Mouse (Mus musculus): ENCODE measurements around the gene C2cd4a. TPM values are rescaled to one million over a fixed set of nuclear protein-coding genes. Genes with fewer than 3 reads are reported as not detected.
A peak's percentile ranks its signal among the peaks of the same experiment; 100 is the strongest.

Gene C2cd4a
- polyA plus RNA-seq, 1 experiment from 2014 or later: 0.27 TPM

GRCm38 (mm10) chr9:67830411-67831358 is 1.4 kb downstream of the C2cd4a start:
- H3K4me1 ChIP-seq: peaks cover 12% of the 10 kb centered on the region
- no peak overlapping the region for H3K27ac ChIP-seq
- no peaks in the 10 kb centered on the region for H3K9me3 ChIP-seq
- 2% methylated on average over 83 of the region's 84 CpGs for WGBS
- H3K27me3 ChIP-seq (replicated peaks): peaks cover 49% of the 10 kb centered on the region
- H3K36me3 ChIP-seq: no peaks in the 10 kb centered on the region
- ATAC-seq (ENCODE audit: low FRiP score, low read depth): peak; percentile 73
- peak overlapping the region; percentile 47 for H3K4me3 ChIP-seq
- peak overlapping the region; percentile 71 for H3K4me2 ChIP-seq (replicated peaks)
- H3K9ac ChIP-seq: peak overlapping the region; percentile 54

DNA sequence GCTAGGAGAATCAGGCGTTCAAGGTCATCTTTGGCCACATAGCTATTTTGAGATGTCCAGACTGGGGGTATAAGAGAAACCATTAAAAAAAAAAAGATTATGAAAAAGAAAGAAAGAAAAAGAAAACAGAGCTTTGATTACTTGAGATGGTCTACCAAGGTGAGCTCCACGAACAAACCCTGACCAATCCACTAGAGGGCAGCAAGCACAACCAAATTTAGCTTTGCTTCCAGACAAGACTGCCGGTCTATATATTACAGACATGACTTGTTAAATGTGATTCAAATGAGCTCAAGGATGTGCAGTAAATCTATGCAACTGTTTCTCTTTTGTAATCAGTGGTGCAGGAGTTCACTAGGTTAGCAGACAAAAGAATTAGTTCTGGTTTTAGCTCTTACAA is 3.9 kb downstream of the C2cd4a start:
- WGBS: 7% methylated on average over 3 of the region's 3 CpGs
- Histone ChIP-seq H3K36me3 (no peaks in the 10 kb centered on the region), H3K9ac (no peak overlapping the region), H3K4me1 (peaks cover 12% of the 10 kb centered on the region), H3K27ac (no peak overlapping the region), H3K4me2 (replicated peaks) (no peak overlapping the region), H3K9me3 (no peaks in the 10 kb centered on the region), H3K27me3 (replicated peaks) (peaks cover 44% of the 10 kb centered on the region), H3K4me3 (no peak overlapping the region)
- no peak for ATAC-seq (ENCODE audit: low FRiP score, low read depth)

- Histone ChIP-seq H3K9ac (no peak overlapping the region), H3K9me3 (no peaks in the 10 kb centered on the region), H3K4me2 (replicated peaks) (no peak overlapping the region), H3K4me3 (no peak overlapping the region), H3K4me1 (0 out of 2 replicates have a peak, but pooled peaks cover under 1% of the 10 kb centered on the region), H3K27me3 (replicated peaks) (peaks cover 18% of the 10 kb centered on the region), H3K36me3 (no peaks in the 10 kb centered on the region), H3K27ac (no peak overlapping the region)
- 88% methylated on average over 7 of the region's 7 CpGs for whole genome bisulfite sequencing
- no peak for ATAC-seq (ENCODE audit: low FRiP score, low read depth)
Observed at GRCm38 (mm10) chr9:67825527-67825926, 6.6 kb downstream of the C2cd4a start.

GRCm38 (mm10) chr9:67823131-67823530 is 9.0 kb downstream of the C2cd4a start:
- Histone ChIP-seq H3K9ac (no peak overlapping the region), H3K4me2 (replicated peaks) (no peak overlapping the region), H3K36me3 (no peaks in the 10 kb centered on the region), H3K27me3 (replicated peaks) (no peaks in the 10 kb centered on the region), H3K4me1 (no peaks in the 10 kb centered on the region), H3K9me3 (no peaks in the 10 kb centered on the region), H3K27ac (no peak overlapping the region), H3K4me3 (no peak overlapping the region)
- no peak for ATAC-seq (ENCODE audit: low FRiP score, low read depth)
- 76% methylated on average over 5 of the region's 5 CpGs for WGBS

DNA sequence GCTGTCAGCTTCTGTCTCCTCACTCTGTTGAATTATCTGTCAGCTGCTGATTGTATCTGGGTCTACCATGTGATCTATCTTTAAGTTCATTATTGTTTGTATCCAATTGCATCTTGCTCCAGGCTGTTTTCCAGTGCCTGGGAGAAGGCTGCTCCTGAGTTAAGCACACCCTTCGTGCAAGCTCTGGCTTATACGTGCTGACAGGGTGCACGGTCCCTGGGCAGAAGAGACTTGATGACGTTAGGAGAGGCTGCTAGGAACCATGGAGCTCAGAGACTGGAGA is 13.5 kb downstream of the C2cd4a start:
- H3K4me3 ChIP-seq: no peak overlapping the region
- no peak overlapping the region for H3K9ac ChIP-seq
- no peak for ATAC-seq (ENCODE audit: low FRiP score, low read depth)
- H3K9me3 ChIP-seq: no peaks in the 10 kb centered on the region
- H3K36me3 ChIP-seq: no peaks in the 10 kb centered on the region
- 90% methylated on average over 4 of the region's 4 CpGs for WGBS
- no peak overlapping the region for H3K4me2 ChIP-seq (replicated peaks)
- H3K27me3 ChIP-seq (replicated peaks): no peaks in the 10 kb centered on the region
- no peaks in the 10 kb centered on the region for H3K4me1 ChIP-seq
- no peak overlapping the region for H3K27ac ChIP-seq

GRCm38 (mm10) chr9:67817898-67818667 is 14.0 kb downstream of the C2cd4a start:
- no peaks in the 10 kb centered on the region for H3K4me1 ChIP-seq
- no peak overlapping the region for H3K4me2 ChIP-seq (replicated peaks)
- 63% methylated on average over 10 of the region's 10 CpGs for WGBS
- ATAC-seq (ENCODE audit: low FRiP score, low read depth): no peak
- no peaks in the 10 kb centered on the region for H3K27me3 ChIP-seq (replicated peaks)
- H3K9me3 ChIP-seq: no peaks in the 10 kb centered on the region
- no peak overlapping the region for H3K4me3 ChIP-seq
- no peak overlapping the region for H3K9ac ChIP-seq
- no peak overlapping the region for H3K27ac ChIP-seq
- H3K36me3 ChIP-seq: no peaks in the 10 kb centered on the region

- Histone ChIP-seq H3K4me3 (no peak overlapping the region), H3K27me3 (replicated peaks) (no peaks in the 10 kb centered on the region), H3K27ac (no peak overlapping the region), H3K36me3 (no peaks in the 10 kb centered on the region), H3K9ac (no peak overlapping the region), H3K4me1 (no peaks in the 10 kb centered on the region), H3K4me2 (replicated peaks) (no peak overlapping the region), H3K9me3 (no peaks in the 10 kb centered on the region)
- ATAC-seq (ENCODE audit: low FRiP score, low read depth): no peak
- 80% methylated on average over 2 of the region's 2 CpGs for WGBS
Observed at GRCm38 (mm10) chr9:67816172-67816928, 15.8 kb downstream of the C2cd4a start.

DNA sequence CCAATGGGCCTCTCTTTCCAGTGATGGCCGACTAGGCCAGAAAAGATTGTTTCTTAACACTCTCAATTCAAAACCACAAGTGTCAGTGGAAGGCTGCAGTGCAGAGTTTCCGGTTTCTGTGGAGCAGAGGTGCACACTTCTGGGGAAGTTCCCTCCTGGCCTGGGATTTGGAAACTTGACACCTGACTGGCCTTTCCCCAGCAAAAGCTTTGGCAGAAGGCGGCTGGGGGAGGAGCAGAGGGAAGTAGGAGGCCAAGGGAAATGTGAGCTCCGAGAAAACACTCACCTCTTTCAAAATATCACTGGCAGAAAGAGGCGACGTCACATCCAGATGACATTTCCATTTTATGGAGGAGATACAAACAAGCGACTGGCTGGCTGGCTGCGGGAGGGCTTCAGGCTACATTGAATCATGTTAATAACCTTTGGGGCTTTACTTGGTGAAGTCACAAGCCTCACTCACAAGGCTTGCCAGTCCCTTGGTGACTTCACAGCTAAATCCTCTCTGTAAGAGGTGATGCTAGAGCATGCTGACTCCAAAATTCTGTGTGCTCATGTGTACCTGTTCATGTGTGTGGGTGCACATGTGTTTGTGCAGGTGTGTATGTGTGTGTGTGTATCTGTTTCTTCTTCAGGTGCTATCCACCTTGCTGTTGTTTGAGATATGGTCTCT is 18.3 kb downstream of the C2cd4a start:
- H3K36me3 ChIP-seq: no peaks in the 10 kb centered on the region
- no peaks in the 10 kb centered on the region for H3K27me3 ChIP-seq (replicated peaks)
- no peaks in the 10 kb centered on the region for H3K4me1 ChIP-seq
- no peaks in the 10 kb centered on the region for H3K9me3 ChIP-seq
- no peak overlapping the region for H3K27ac ChIP-seq
- no peak overlapping the region for H3K9ac ChIP-seq
- no peak overlapping the region; the same call in 1 of the 2 replicates for H3K4me2 ChIP-seq (replicated peaks)
- no peak for ATAC-seq (ENCODE audit: low FRiP score, low read depth)
- 16% methylated on average over 8 of the region's 8 CpGs for WGBS
- H3K4me3 ChIP-seq: no peak overlapping the region

DNA sequence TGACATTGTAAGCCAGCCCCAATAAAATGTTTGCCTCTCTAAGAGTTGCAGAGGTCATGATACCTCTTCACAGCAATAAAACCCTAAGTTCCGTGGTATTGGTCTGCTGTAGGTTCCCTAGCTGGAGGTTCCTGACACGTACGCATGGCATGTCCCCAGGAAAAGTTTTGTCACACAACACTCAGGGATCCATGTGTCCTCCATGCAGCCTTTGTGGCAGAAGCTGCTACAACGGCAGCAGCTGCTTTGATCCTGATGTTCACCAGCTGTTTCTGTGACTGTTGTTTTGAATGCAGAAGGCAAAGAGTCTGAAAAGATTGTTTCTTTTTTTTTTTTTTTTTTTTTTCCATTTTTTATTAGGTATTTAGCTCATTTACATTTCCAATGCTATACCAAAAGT is 19.0 kb downstream of the C2cd4a start:
- ATAC-seq (ENCODE audit: low FRiP score, low read depth): no peak
- Histone ChIP-seq H3K4me1 (no peaks in the 10 kb centered on the region), H3K4me3 (no peak overlapping the region), H3K4me2 (replicated peaks) (no peak overlapping the region), H3K9me3 (no peaks in the 10 kb centered on the region), H3K27me3 (replicated peaks) (no peaks in the 10 kb centered on the region), H3K9ac (no peak overlapping the region), H3K27ac (no peak overlapping the region), H3K36me3 (no peaks in the 10 kb centered on the region)
- WGBS: 65% methylated on average over 4 of the region's 4 CpGs

GRCm38 (mm10) chr9:67811116-67811515 is 21.0 kb downstream of the C2cd4a start:
- Histone ChIP-seq H3K27ac (no peak overlapping the region), H3K4me3 (no peak overlapping the region), H3K9me3 (no peaks in the 10 kb centered on the region), H3K9ac (no peak overlapping the region), H3K27me3 (replicated peaks) (no peaks in the 10 kb centered on the region), H3K36me3 (no peaks in the 10 kb centered on the region), H3K4me1 (no peaks in the 10 kb centered on the region), H3K4me2 (replicated peaks) (no peak overlapping the region)
- ATAC-seq (ENCODE audit: low FRiP score, low read depth): no peak
- 92% methylated on average over 3 of the region's 3 CpGs for WGBS

- WGBS: 64% methylated on average over 6 of the region's 6 CpGs
- H3K4me2 ChIP-seq (replicated peaks): no peak overlapping the region
- H3K9ac ChIP-seq: no peak overlapping the region
- H3K4me3 ChIP-seq: no peak overlapping the region
- no peaks in the 10 kb centered on the region for H3K9me3 ChIP-seq
- H3K4me1 ChIP-seq: no peaks in the 10 kb centered on the region
- no peak overlapping the region for H3K27ac ChIP-seq
- no peaks in the 10 kb centered on the region for H3K36me3 ChIP-seq
- no peak for ATAC-seq (ENCODE audit: low FRiP score, low read depth)
- no peaks in the 10 kb centered on the region for H3K27me3 ChIP-seq (replicated peaks)
Observed at GRCm38 (mm10) chr9:67810527-67810926, 21.6 kb downstream of the C2cd4a start.

DNA sequence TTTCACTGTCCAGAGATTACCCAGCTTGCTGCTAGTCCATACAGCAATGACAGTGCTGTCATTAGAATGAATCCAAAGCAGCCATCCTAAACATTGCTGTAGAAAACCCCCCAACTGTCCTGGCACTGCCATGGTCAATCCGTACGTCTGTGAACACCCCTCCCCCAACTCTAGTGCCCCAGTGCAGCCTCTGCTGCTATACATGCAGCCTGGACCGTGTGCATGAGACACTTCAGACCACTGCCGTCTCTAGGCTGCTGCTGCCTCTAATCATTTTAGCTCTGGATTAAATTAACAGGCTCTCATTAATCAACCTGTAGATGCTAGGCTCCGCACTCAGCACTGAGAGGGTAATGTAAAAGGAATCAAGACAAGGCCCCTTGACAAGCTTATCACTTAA is 25.1 kb downstream of the C2cd4a start:
- H3K9ac ChIP-seq: no peak overlapping the region
- H3K27ac ChIP-seq: no peak overlapping the region
- ATAC-seq (ENCODE audit: low FRiP score, low read depth): no peak
- H3K4me2 ChIP-seq (replicated peaks): no peak overlapping the region
- H3K4me3 ChIP-seq: no peak overlapping the region
- H3K9me3 ChIP-seq: no peaks in the 10 kb centered on the region
- H3K27me3 ChIP-seq (replicated peaks): no peaks in the 10 kb centered on the region
- H3K4me1 ChIP-seq: no peaks in the 10 kb centered on the region
- no peaks in the 10 kb centered on the region for H3K36me3 ChIP-seq
- WGBS: 78% methylated on average over 5 of the region's 5 CpGs

Data from neural tube, embryonic 12.5 days (tissue).